Mouse (Mus musculus) CH12.LX (cell line): Measurements from ENCODE around the gene Prkaa2.

Source experiments
- CHD2 ChIP-seq: IDR thresholded peaks from 2 replicates; pipeline ENCODE4 v1.6.1; 2011; ENCODE audit warnings: low read length, improper control_type of control experiment
- CTCF ChIP-seq, 2 experiments: IDR thresholded peaks in 1 of 2; conservative IDR thresholded peaks in 1 of 2; 2 replicates each; pipeline ENCODE4 v1.5.1; 2011 to 2012; ENCODE audit warnings: low read depth in 2 of 2, low read length in 2 of 2, improper control_type of control experiment in 1 of 2, inconsistent platforms in 1 of 2, mild to moderate bottlenecking in 1 of 2, moderate library complexity in 1 of 2
- POLR2A ChIP-seq: IDR thresholded peaks from 2 replicates; pipeline ENCODE4 v1.6.1; 2011; ENCODE audit warnings: low read depth, mild to moderate bottlenecking, improper control_type of control experiment, low read length
- SMC3 ChIP-seq: IDR thresholded peaks from 2 replicates; pipeline ENCODE4 v1.6.1; 2011; ENCODE audit warnings: low read depth, low read length, improper control_type of control experiment
- ZNF384 ChIP-seq: IDR thresholded peaks from 2 replicates; pipeline ENCODE4 v1.6.1; 2012; ENCODE audit warnings: low read depth, low read length, improper control_type of control experiment, inconsistent platforms

- TF ChIP-seq CTCF (conservative IDR thresholded peaks at IDR 0.05 in 1 of 2, IDR thresholded peaks at IDR 0.05 in 1 of 2; ENCODE audit: low read depth in 2 of 2, low read length in 2 of 2) (peak in 1 of 2 experiments; percentile 64; a peak in 2 of 4 replicates), ZNF384 (peak; percentile 99), SMC3 (peak; percentile 42), CHD2 (no peak), POLR2A (no peak)
Measured at GRCm38 (mm10) chr4:105156955-105157275, 47.2 kb upstream of the Prkaa2 start.
